10 mouse cellular contexts compared by ENCODE assay signal in the genomic region with DNA sequence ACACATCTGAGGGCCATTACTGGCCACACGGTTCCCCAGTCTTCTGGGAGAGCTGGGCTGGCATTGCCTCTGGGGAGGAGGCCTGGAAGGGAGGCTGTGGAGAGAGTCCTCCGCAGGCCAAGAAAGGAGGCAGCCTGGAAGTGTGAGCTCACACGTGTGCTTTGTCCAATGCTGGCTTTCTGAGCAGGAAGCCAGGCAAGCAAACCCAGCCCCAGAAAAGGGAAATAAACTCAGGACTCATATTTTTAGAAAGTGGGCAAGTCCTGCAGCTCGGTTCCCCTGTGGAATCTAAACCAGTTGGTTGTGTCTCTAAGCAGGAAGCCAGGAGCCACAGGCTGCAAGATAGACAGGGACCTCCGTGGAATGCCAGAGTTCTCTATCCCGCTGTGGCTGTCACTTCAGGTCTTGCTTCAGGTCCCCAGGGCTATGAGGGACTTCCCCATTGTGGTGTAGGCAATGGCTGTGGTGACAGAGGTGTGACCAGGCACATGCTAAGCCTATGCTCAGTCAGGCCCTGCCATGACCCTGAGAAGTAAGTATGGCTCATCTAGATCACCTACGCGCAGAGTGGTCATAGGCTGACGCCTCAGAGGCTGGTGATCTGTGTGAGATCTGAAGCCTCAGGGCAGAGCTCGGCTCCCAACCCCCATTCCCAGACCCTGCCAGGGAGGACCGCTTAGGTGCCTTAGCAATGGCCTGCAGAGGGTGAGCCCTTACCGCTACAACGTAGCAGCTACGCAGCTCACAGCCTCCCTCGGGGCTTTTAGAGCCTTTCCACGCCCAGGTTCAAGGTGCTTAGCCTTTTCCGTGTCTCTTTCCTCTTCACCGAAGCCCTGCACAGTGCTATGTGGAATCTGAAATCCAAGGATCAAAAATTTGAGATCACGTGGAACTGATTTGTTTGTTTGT. TPM values are rescaled to one million over a fixed set of nuclear protein-coding genes. Genes with fewer than 3 reads are reported as not detected.
DNase-seq lines count a peak whose midpoint lies in the region; ATAC-seq lines count a peak whose summit lies in the region.
"Had no signal": no experiment of that assay in that cellular context is flagged by ENCODE, and none has a peak within 500 bp of the region (broad histone marks: within the 10 kb centered on the region; RNA-seq: fewer than 3 reads in every experiment).

No protein-coding gene starts in this region.

- no peaks in the 10 kb centered on the region for H3K36me3 ChIP-seq in heart, embryonic 15.5 days
- no peaks in the 10 kb centered on the region for H3K36me3 ChIP-seq in limb, embryonic 15.5 days
- no peaks in the 10 kb centered on the region for H3K36me3 ChIP-seq in hindbrain, embryonic 12.5 days

- no peak overlapping the region for H3K4me3 ChIP-seq in heart, embryonic 15.5 days
- no peak overlapping the region for H3K4me3 ChIP-seq in limb, embryonic 15.5 days
- no peak overlapping the region for H3K4me3 ChIP-seq in hindbrain, embryonic 12.5 days

- no peak for DNase-seq in heart, postnatal 4 days
- peak; percentile 35 for DNase-seq in spleen, adult 12 weeks (ENCODE audit: low spot score)
- DNase-seq in spleen, postnatal 14 days (ENCODE audit: low spot score in 2 of 2), result no peak
- DNase-seq in testis, postnatal 14 days (ENCODE audit: low spot score), result peak; percentile 55
- no peak for DNase-seq in kidney, adult 8-10 months
- DNase-seq: kidney, postnatal 10 days had no signal

- H3K9me3 ChIP-seq in heart, embryonic 15.5 days (replicated peaks), result no peaks in the 10 kb centered on the region
- H3K9me3 ChIP-seq in limb, embryonic 15.5 days, result no peaks in the 10 kb centered on the region
- H3K9me3 ChIP-seq in hindbrain, embryonic 12.5 days (replicated peaks), result no peaks in the 10 kb centered on the region

- no peak overlapping the region for H3K27ac ChIP-seq in heart, embryonic 15.5 days
- H3K27ac ChIP-seq in limb, embryonic 15.5 days, result peak overlapping the region; percentile 75
- H3K27ac ChIP-seq in hindbrain, embryonic 12.5 days, result no peak overlapping the region
- H3K27ac ChIP-seq: liver, embryonic 14.5 days had no signal

- peaks cover 11% of the 10 kb centered on the region for H3K4me1 ChIP-seq in heart, embryonic 15.5 days (replicated peaks)
- peaks cover 23% of the 10 kb centered on the region for H3K4me1 ChIP-seq in limb, embryonic 15.5 days
- H3K4me1 ChIP-seq in hindbrain, embryonic 12.5 days, result no peaks in the 10 kb centered on the region

- 67% methylated on average over 19 of the region's 19 CpGs for WGBS in heart, embryonic 15.5 days
- 60% methylated on average over 19 of the region's 19 CpGs for WGBS in limb, embryonic 15.5 days
- WGBS in hindbrain, embryonic 12.5 days, result 74% methylated on average over 19 of the region's 19 CpGs

- peak; percentile 19; the same call in 1 of the 2 replicates for ATAC-seq in heart, embryonic 15.5 days (replicated peaks; ENCODE audit: insufficient number of reproducible peaks, insufficient read depth, low FRiP score, low read depth)
- ATAC-seq in limb, embryonic 15.5 days (ENCODE audit: insufficient number of reproducible peaks, low FRiP score, low TSS enrichment, low read depth), result no peak
- no peak for ATAC-seq in hindbrain, embryonic 12.5 days (ENCODE audit: low FRiP score)

- H3K27me3 ChIP-seq in heart, embryonic 15.5 days, result no peaks in the 10 kb centered on the region
- no peaks in the 10 kb centered on the region for H3K27me3 ChIP-seq in limb, embryonic 15.5 days
- no peaks in the 10 kb centered on the region for H3K27me3 ChIP-seq in hindbrain, embryonic 12.5 days

- no peak overlapping the region for H3K9ac ChIP-seq in heart, embryonic 15.5 days
- no peak overlapping the region for H3K9ac ChIP-seq in limb, embryonic 15.5 days
- no peak overlapping the region for H3K9ac ChIP-seq in hindbrain, embryonic 12.5 days
- H3K9ac ChIP-seq: liver, embryonic 14.5 days had no signal

- no peak overlapping the region for H3K4me2 ChIP-seq in heart, embryonic 15.5 days
- no peak overlapping the region for H3K4me2 ChIP-seq in limb, embryonic 15.5 days
- no peak overlapping the region for H3K4me2 ChIP-seq in hindbrain, embryonic 12.5 days (replicated peaks)

RNA-seq across cellular contexts. Expression of gene Proser2, which starts 44.1 kb away (rescaled TPM):
- 14.8 and 15.2 TPM in 2 replicates for polyA plus RNA-seq in heart, embryonic 15.5 days (2015; fragmentation: Nextera tagmentation; extraction: Ambion mirVana)
- 10 to 100 TPM; 13.3 to 15.6 TPM for total RNA-seq in heart, postnatal 4 days (2021)
- 17.5 and 18.5 TPM in 2 replicates for polyA plus RNA-seq in limb, embryonic 15.5 days (2015; fragmentation: Nextera tagmentation; extraction: Ambion mirVana)
- 6.4 and 6.6 TPM in 2 replicates for polyA plus RNA-seq in hindbrain, embryonic 12.5 days (2016; fragmentation: Nextera tagmentation; extraction: Ambion mirVana)

Comparison
In these comparisons a context has a peak if more than half of its experiments do, and no peak if none do; other contexts are left out.
1. DNase-seq: peak in spleen, adult 12 weeks (single experiment) and testis, postnatal 14 days (single experiment); none in heart, postnatal 4 days (single experiment), spleen, postnatal 14 days (0 of 2) and kidney, adult 8-10 months (0 of 2).